Mouse (Mus musculus) right cerebral cortex, postnatal 4 days (tissue): Measurements from ENCODE around the gene Rnf44.

Experiments used
- DNase-seq: peaks from one replicate; pipeline ENCODE4 v3.0.0-alpha.2; 2022

The Rnf44 gene

DNA sequence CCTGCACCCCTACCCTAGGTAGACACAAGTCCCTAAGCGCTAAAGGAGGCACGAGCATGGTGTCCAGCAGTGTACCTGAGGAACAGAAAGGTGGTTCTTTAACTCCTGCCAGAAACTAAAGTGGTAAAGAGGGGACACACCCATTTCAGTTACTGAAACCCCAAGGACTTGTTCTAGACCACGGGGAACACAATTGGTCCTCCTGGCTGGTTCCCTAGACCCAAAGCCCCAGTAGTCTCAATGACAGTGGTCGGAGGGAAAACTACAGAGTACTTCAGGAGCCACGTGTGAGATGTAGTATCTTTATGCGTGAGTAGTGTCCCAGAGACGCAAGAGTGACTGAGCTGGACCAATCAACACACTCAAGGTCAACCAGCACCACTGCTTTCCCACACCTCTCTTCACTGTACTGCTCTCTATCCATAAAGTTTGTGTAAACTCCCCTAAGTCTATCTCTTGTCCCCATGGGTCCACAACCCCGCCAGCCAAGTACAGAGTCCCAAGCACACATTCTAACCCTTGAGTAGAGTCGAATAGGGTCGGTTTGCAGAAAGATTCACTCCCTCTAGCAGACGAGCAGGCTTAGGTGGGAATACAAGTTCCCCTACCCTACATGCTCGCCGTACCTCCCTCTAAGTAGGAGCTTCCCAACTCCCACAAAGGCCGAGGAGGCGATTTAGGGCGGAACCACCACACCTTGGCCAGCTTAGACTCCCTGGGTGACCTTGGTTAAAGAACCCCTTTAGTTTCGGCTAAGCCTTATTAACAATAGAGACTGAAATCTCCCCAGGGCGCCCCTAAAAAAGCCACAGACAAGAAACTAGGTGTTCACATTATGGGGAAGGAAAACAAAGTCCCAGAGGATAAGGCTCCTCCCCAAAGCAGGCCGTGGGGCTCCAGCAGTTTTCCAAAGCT, 7.3 kb downstream of the Rnf44 start:
- no peak for DNase-seq

DNA sequence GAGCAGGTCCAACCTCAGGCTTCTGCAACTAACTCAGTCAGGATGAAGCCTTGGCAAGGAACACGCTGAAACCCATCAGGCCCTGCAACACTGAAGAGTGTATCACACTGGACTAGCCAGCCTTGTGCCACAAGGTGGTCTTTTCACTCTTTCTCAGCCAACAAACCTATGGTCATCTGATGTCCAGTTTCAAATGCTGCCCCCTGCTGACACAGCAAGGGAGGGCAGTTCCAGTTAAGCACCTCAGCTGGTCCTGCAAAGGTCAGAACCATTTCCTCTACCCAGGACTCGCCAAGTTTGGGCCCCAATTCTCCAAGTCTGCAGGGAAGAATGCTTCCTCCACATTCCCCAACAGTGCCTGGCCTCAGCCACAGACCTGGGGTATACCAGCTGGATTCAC, 8.5 kb downstream of the Rnf44 start:
- no peak for DNase-seq

DNA sequence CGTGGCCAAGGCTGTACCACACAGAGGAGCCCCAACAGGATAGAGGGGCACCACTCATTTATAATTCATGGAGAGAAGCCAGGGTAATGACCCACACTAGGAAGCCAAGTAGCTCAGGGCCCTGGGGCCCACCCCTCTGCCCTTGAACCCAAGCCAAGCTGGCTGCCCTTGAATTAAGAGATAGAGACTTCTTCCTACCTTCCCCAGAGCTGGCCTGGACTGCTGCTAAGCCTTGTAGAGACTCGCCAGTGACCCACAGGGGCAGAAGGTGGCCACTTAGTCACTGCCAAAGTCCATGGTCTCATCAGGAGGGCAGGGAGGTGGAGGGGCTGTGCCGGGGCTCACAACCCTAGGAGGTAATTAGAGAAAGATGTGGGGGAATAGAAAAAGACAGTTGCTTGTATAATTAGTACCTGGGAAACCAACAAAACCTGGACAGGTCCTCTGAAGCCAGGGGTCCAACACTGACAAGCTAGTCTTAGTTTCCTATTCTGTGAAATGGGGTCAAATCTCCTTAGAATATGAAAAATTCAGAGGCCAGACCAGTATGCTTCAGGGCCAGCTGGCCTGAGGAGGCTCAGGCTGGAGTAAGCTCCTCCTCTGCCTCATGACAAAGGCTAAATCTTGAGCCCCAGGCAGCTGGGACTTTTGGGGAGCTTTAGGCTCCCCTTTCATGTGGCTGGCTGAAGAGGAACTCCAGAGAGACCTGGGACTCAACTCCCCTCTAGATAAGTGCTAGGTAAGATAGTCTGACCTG, 9.4 kb downstream of the Rnf44 start:
- DNase-seq: no peak

DNA sequence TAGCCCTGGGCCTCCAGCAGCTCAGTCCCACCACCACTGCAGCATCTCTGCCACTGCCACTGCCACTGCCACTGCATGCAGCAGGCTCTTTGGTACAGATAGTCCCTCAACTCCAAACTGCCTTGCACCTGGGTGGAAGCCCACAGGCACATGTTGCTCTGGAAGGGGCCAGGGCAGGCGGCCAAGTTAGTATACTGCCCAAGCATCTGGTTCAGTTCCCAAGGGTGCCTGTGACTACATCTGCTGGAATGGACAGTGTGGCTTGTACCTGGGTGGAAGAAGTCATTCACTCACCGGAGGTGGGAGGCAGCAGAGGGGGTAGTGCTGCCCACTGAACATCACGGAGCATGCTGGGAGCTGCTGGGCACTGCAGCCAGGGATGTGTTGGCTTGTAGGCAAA, 10.4 kb downstream of the Rnf44 start:
- DNase-seq: no peak

DNA sequence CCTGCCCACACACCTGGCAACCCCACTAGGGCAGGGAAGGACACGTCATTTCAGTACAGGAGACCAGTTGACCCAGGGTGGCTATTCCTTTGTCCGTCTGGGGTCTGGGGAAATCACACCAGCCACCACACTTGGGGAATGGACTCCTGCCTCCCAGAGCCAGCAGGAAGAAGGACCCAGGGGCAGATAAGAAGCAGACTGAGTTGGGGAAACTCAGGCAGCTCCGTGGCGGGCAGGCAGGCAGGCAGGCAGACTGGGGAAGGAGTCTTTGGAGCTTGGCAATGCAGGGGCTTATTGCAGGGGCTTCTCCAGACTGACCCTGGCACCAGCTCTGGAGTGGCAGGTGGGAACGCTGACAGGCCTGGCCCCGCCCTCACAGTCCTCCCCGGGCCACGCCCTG, 12.4 kb downstream of the Rnf44 start:
- DNase-seq: no peak

DNA sequence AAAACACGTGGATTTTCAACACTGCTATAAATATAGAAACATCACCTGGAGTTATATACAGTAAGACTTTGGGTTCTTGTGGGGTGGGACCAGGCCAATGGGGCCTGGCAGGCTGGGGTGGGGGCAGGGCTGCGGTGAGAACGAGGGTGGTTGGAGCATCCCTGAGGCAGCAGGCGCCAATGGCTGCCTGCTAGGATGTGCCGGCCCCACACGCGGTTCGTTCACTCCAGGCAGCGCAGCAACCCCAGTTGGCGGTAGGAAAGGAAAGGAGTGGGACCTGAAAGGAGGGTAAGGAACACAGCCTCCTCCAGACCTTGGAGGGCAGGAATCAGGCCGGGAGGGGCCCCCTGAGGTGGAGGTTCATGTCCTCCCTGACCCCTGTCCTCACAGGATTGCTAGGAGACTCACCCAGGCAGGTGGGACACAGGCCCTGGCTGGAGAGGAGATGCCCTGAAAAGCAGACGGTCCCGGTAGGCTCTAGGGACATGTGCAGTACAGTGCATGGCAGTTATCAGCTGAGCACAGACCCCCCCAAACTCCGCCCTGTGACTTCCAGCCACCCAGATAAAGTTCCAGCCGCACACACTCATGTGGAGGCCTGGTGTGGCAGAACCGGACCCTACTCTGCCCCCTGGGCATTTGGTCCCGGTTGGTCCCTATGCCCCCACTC, 13.4 kb downstream of the Rnf44 start:
- DNase-seq: no peak

DNA sequence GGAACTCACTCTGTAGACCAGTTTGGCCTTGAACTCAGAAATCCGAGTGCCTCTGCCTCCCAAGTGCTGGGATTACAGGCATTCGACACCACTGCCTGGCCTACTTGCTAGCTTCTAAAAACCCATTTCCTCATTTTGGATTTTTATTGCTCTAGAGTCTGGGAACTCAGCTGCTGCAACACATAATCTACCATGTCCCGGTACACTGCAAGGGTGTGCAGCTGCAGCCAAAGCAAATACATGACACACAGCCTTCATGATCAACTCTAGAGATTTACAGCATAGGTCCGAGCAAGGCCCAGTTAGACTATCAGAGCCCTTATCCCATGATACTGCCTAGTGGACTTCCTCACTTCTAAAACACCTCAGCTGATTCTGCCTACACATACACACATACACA, 15.4 kb downstream of the Rnf44 start:
- DNase-seq: no peak

DNA sequence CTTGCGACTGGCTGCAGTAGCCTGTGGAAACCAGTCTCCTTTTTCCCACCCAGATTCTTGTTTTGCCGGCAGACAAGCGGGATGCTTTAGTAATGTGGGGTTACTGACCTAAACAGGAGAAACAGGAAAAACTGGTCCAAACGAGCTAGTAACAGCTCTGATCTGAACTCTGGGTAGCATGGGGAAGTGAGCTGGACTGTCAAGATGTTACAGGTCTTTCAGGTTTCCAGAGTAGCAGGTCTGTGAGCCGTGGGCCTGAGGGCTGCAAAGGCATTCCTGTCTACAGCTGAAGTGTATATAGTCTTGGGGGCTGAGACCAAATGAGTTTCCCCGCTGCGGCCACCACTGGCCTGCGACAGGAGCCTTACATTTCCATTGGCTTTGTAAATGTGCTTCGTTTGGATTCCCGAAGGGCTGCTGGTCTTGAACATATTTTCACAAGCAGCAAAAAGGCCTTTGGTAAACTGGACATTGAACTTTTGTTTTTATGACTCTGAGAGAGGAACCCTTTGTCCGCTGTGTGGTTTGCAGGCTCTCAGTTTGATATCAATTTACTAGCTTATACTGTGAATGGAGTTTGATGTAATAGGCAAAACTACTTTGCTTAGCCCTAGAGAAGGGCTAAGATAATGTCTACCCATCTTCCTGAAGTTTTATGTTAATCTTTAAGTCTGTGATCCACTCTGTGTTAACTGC, 17.7 kb downstream of the Rnf44 start:
- DNase-seq: no peak

DNA sequence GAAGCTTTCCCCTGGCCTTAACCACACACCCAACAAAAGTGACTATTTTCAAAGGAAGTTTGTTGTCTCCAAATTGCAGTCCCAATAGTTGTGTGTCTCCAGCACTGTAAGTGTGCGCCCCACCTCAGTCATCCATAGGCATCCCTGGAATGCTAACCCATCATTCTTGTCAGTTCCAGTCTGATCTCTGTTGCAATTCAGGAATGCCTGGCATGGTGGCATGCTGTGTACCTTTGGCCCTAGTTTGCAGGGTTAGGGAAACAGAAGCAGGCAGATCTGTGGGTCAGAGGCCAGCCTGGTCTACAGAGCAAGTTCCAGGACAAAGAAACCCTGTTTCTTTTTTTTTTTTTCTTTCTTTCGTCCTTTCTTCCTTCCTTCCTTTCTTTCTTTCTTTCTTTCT, 23.2 kb downstream of the Rnf44 start:
- DNase-seq: no peak

DNA sequence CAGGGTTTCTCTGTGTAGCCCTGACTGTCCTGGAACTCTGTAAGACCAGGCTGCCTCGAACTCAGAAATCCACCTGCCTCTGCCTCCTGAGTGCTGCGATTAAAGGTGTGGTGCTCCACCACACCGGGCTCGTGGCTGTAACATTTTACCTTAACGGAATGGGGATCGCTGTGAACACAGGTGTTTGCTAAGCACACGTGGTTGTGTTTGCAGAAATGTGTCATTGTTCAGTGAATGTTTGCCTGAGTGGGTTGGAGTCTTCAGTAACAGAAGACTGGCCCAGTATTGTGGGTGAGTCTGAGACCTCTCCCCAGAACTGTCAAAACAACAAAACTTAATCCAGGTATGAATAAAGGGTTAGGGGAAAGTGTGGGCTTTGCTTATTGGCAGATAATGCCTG, 28.6 kb downstream of the Rnf44 start:
- DNase-seq: no peak

DNA sequence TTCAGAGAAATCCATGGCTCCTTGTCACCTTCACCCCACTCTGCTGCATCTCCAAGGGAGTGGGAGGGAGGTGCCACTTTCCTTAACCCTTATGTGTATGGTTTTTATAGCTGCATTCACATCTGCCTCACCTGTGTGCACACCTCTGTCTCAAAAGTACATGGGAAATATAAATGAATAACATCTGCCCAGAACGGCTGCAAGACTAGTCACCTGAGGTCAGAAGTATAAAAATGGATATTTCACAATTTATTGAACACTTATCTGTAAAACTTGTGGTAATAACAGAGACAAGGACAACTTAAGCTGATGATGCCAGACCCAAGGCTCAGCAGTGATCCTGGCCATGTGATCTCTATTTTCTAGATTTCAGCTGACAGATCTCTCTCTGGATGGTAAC, 29.2 kb downstream of the Rnf44 start:
- DNase-seq: no peak

DNA sequence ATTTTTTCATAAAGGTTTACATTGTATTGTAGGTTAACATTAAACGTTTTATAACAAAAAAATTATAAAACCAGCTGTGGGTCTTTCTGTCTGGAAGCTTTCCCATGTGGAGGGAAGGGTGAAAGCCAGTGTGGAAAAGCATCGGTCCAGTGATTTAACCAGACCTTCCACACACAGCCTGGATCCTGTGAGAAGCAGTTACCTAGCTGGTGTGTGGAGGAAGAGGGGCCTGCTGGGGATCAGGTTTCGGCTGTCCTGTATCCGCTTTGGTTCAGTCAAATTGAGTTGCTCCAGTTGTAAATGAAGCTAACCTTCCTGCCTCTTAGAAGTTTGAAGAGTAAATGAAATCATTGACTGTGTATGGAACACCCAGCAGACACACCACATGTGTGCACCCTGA, 29.7 kb downstream of the Rnf44 start:
- no peak for DNase-seq

DNA sequence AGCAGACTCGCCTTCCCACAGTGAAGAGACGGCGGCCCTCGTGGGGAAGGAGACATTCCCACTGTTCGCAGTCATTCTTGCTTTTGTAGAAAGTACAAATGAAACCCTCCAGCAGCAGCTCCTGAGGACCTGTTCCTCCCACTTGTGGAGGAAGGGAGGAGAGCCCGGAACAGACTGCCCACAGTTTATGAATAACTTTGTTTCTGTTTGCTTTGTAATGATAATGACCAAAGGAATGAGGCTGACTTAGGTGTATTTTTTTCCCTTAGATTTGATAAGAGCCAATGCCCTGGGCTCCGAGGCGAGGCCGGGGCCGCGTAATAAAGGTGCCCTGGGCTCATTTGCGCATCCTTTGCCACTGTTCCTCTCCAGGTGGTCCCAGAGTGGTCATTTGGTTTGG, 32.3 kb downstream of the Rnf44 start:
- DNase-seq: no peak

DNA sequence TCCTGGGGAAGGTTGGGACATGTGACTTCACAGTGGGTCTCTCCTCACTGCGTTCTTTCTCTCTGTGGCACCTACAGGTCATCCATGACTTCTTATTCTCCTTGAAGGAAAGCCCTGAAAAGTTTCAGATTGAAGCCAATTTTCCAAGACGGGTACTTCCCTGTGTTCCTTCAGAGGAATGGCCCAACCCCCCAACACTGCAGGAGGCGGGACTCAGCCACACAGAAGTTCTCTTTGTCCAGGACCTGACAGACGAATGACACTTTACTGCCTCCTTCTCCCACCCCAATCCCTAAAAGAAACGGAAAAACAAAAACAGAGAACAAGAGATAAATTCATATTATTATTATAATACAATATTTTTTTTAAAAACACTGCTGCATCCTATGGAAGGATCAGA, 32.8 kb downstream of the Rnf44 start:
- no peak for DNase-seq

DNA sequence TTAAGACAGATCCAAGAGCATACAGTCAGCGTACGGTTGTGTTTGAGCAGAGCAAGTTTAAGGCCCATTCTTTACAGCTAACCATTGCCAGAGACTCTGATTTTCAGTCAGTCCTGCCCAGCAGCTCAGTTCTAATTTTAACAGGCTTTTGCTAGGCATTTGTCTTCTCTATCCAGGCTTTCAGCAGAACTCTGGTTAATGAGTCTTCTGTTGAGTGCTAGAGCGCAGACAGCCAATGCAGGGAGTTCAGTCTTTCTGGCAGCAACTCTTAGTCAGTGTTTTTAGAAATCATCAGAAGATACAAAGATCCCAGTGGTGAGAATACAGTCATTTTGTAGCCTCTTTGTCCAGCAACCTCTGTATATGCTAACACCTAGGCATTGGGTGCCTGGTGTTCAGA, 43.2 kb downstream of the Rnf44 start:
- no peak for DNase-seq

DNA sequence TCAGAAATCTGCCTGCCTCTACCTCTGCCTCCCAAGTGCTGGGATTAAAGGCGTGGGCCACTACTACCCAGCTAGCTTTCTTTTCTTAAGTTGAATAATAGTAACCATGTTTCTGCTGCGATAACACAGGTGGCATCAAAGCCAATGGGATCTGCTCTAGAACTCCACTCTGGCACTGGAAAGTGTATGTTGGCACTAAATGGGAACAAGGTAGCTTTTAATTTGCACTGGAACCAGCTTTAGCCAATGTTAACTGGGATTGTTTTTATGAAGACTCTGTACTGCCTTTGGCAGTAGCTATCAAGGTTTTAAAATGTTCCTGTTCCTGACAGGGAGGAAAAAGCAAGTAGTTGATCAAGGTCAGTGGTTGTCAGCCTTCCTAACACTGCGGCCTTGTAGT, 58.7 kb downstream of the Rnf44 start:
- no peak for DNase-seq

DNA sequence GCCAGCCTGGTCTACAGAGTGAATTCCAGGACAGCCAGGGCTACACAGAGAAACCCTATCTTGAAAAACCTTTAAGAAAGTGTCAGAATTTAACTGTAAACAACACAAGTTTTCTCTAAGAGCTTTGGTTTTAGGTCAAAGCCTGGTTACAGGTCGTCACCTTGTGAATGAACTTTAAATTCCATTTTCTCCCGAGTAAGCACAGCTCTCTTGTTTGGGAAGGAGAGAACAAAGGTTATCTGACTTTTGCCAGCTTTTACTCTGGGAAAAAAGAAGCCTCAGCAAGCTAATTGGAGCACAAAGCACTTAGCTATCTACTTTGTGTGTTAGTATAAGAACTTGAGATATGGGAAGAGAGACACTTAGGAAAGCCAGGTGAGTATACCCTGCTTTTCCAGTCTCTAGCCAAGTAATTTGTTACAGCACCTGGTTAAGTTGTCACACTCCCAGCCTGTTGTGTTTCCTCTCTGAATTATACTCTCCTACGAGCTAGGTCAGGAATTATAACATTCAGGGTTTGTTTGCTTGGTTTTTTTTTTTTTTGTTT, 60.9 kb downstream of the Rnf44 start:
- DNase-seq: no peak
